Mouse (Mus musculus) MEL (cell line): ENCODE results near the gene Cabp4. TPM values are rescaled to one million over a fixed set of nuclear protein-coding genes. Genes with fewer than 3 reads are reported as not detected.

Experiments used
- DNase-seq: peaks from one replicate; pipeline ENCODE4 v3.0.0; 2011; ENCODE audit warnings: low read depth, low spot score
- H3K27ac ChIP-seq: 2 replicates; pipeline ENCODE4 v1.5.1; 2012; ENCODE audit warnings: low read depth, mild to moderate bottlenecking, control low read depth, low read length, moderate library complexity; ENCODE audit not compliant: control insufficient read depth
- H3K27me3 ChIP-seq, 2 experiments: fragments of 150-350 bp in 1 of 2; sonication (generic) in 1 of 2; 2 replicates each; pipeline ENCODE4 v1.6.1; 2012; ENCODE audit warnings: low read length in 2 of 2, mild to moderate bottlenecking in 2 of 2, improper control_type of control experiment in 1 of 2, moderate library complexity in 1 of 2; ENCODE audit not compliant: insufficient read depth in 2 of 2, control insufficient read depth in 1 of 2
- H3K36me3 ChIP-seq, 2 experiments: 2 replicates each; pipeline ENCODE4 v1.6.1; 2012 to 2014; ENCODE audit warnings: low read length in 2 of 2, improper control_type of control experiment in 1 of 2, inconsistent platforms in 1 of 2, mild to moderate bottlenecking in 1 of 2; ENCODE audit not compliant: insufficient read depth in 2 of 2, control insufficient read depth in 1 of 2
- H3K4me1 ChIP-seq, 2 experiments: fragments of 150-350 bp in 1 of 2; sonication (generic) in 1 of 2; 2 replicates each; pipeline ENCODE4 v1.6.1; 2012; ENCODE audit warnings: low read length in 2 of 2, improper control_type of control experiment in 1 of 2, mild to moderate bottlenecking in 1 of 2; ENCODE audit not compliant: insufficient read depth in 2 of 2, control insufficient read depth in 1 of 2
- H3K4me3 ChIP-seq, 2 experiments: fragments of 150-350 bp in 1 of 2; sonication (generic) in 1 of 2; 2 replicates each; pipeline ENCODE4 v1.5.1; 2012; ENCODE audit warnings: low read depth in 2 of 2, low read length in 2 of 2, mild to moderate bottlenecking in 2 of 2, moderate library complexity in 2 of 2, control low read depth in 1 of 2, improper control_type of control experiment in 1 of 2; ENCODE audit not compliant: control insufficient read depth in 1 of 2, insufficient read depth in 1 of 2
- H3K79me2 ChIP-seq: 2 replicates; pipeline ENCODE4 v1.6.1; 2012; ENCODE audit warnings: mild to moderate bottlenecking, low read length, moderate library complexity; ENCODE audit not compliant: control insufficient read depth, poor library complexity, insufficient read depth
- H3K9ac ChIP-seq: 2 replicates; pipeline ENCODE4 v1.6.1; 2012; ENCODE audit warnings: low read depth, mild to moderate bottlenecking, control low read depth, low read length, moderate library complexity; ENCODE audit not compliant: control insufficient read depth, poor library complexity, severe bottlenecking
- H3K9me3 ChIP-seq: fragments of 150-350 bp; sonication (generic); replicated peaks from 2 replicates; pipeline ENCODE4 v1.6.1; 2012; ENCODE audit warnings: mild to moderate bottlenecking, low read length, improper control_type of control experiment, moderate library complexity; ENCODE audit not compliant: insufficient read depth
- BHLHE40 ChIP-seq: IDR thresholded peaks from 2 replicates; pipeline ENCODE4 v1.6.1; 2012; ENCODE audit warnings: low read depth, mild to moderate bottlenecking, inconsistent platforms, low read length, improper control_type of control experiment, borderline replicate concordance
- CHD1 ChIP-seq: IDR thresholded peaks from 2 replicates; pipeline ENCODE4 v1.6.1; 2012; ENCODE audit warnings: low read depth, mild to moderate bottlenecking, inconsistent platforms, low read length, improper control_type of control experiment
- CHD2 ChIP-seq: IDR thresholded peaks from 2 replicates; pipeline ENCODE4 v1.6.1; 2011; ENCODE audit warnings: low read length, improper control_type of control experiment
- CTCF ChIP-seq, 3 experiments: IDR thresholded peaks in 2 of 3; conservative IDR thresholded peaks in 1 of 3; 2 replicates each; pipeline ENCODE4 v1.5.1; 2011 to 2012; ENCODE audit warnings: low read length in 3 of 3, low read depth in 2 of 3, mild to moderate bottlenecking in 2 of 3, improper control_type of control experiment in 1 of 3, inconsistent platforms in 1 of 3, mixed read lengths in 1 of 3, moderate library complexity in 1 of 3; ENCODE audit not compliant: control insufficient read depth in 1 of 3, insufficient read depth in 1 of 3, poor library complexity in 1 of 3, severe bottlenecking in 1 of 3
- E2F4 ChIP-seq: IDR thresholded peaks from 2 replicates; pipeline ENCODE4 v1.6.1; 2011; ENCODE audit warnings: low read depth, low read length, improper control_type of control experiment, borderline replicate concordance
- ELF1 ChIP-seq: IDR thresholded peaks from 2 replicates; pipeline ENCODE4 v1.6.1; 2014; ENCODE audit warnings: low read depth, mild to moderate bottlenecking, inconsistent platforms, low read length, improper control_type of control experiment, moderate library complexity
- ETS1 ChIP-seq: IDR thresholded peaks from 2 replicates; pipeline ENCODE4 v1.6.1; 2012; ENCODE audit warnings: low read depth, mild to moderate bottlenecking, inconsistent platforms, low read length, improper control_type of control experiment, moderate library complexity
- GABPA ChIP-seq: IDR thresholded peaks from 2 replicates; pipeline ENCODE4 v1.6.1; 2012; ENCODE audit warnings: low read depth, mild to moderate bottlenecking, inconsistent platforms, low read length, improper control_type of control experiment, moderate library complexity
- GATA1 ChIP-seq: IDR thresholded peaks from 2 replicates; pipeline ENCODE4 v1.6.1; 2011; ENCODE audit warnings: low read depth, low read length, improper control_type of control experiment
- HCFC1 ChIP-seq: IDR thresholded peaks from 2 replicates; pipeline ENCODE4 v1.6.1; 2012; ENCODE audit warnings: low read depth, mild to moderate bottlenecking, inconsistent platforms, low read length, improper control_type of control experiment, moderate library complexity
- JUND ChIP-seq: IDR thresholded peaks from 2 replicates; pipeline ENCODE4 v1.6.1; 2011; ENCODE audit warnings: low read depth, mild to moderate bottlenecking, improper control_type of control experiment, low read length
- KAT2A ChIP-seq: conservative IDR thresholded peaks from 2 replicates; pipeline ENCODE4 v1.6.1; 2012; ENCODE audit warnings: low read depth, low read length, improper control_type of control experiment, inconsistent platforms
- MAFK ChIP-seq: IDR thresholded peaks from 2 replicates; pipeline ENCODE4 v1.6.1; 2011; ENCODE audit warnings: low read depth, mild to moderate bottlenecking, low read length, improper control_type of control experiment, borderline replicate concordance
- MAX ChIP-seq: IDR thresholded peaks from 2 replicates; pipeline ENCODE4 v1.6.1; 2011; ENCODE audit warnings: low read length, improper control_type of control experiment
- MAZ ChIP-seq: IDR thresholded peaks from 2 replicates; pipeline ENCODE4 v1.6.1; 2012; ENCODE audit warnings: low read depth, mild to moderate bottlenecking, inconsistent platforms, low read length, improper control_type of control experiment
- MEF2A ChIP-seq: IDR thresholded peaks from 2 replicates; pipeline ENCODE4 v1.6.1; 2014; ENCODE audit warnings: low read depth, mild to moderate bottlenecking, inconsistent platforms, low read length, improper control_type of control experiment; ENCODE audit not compliant: poor library complexity, insufficient replicate concordance, severe bottlenecking; ENCODE audit errors: extremely low read depth
- MYC ChIP-seq: IDR thresholded peaks from 2 replicates; pipeline ENCODE4 v1.6.1; 2011; ENCODE audit warnings: low read depth, mild to moderate bottlenecking, low read length, improper control_type of control experiment, moderate library complexity
- NELFE ChIP-seq: IDR thresholded peaks from 2 replicates; pipeline ENCODE4 v1.6.1; 2011; ENCODE audit warnings: low read depth, low read length, improper control_type of control experiment
- NRF1 ChIP-seq: IDR thresholded peaks from 2 replicates; pipeline ENCODE4 v1.6.1; 2014; ENCODE audit warnings: low read depth, mild to moderate bottlenecking, inconsistent platforms, low read length, improper control_type of control experiment, moderate library complexity; ENCODE audit not compliant: poor library complexity, insufficient read depth, severe bottlenecking
- POLR2A ChIP-seq, 2 experiments: IDR thresholded peaks; 2 replicates each; pipeline ENCODE4 v1.6.1; 2011 to 2012; ENCODE audit warnings: low read length in 2 of 2, mild to moderate bottlenecking in 2 of 2, control low read depth in 1 of 2, improper control_type of control experiment in 1 of 2, low read depth in 1 of 2, moderate library complexity in 1 of 2; ENCODE audit not compliant: control insufficient read depth in 1 of 2, insufficient read depth in 1 of 2, poor library complexity in 1 of 2
- POLR2AphosphoS2 ChIP-seq: IDR thresholded peaks from 2 replicates; pipeline ENCODE4 v1.6.1; 2011; ENCODE audit warnings: low read length, improper control_type of control experiment
- SIN3A ChIP-seq: IDR thresholded peaks from 2 replicates; pipeline ENCODE4 v1.6.1; 2012; ENCODE audit warnings: low read length, improper control_type of control experiment, inconsistent platforms
- SMC3 ChIP-seq: IDR thresholded peaks from 2 replicates; pipeline ENCODE4 v1.6.1; 2011; ENCODE audit warnings: low read depth, low read length, improper control_type of control experiment
- TAL1 ChIP-seq: IDR thresholded peaks from 2 replicates; pipeline ENCODE4 v1.6.1; 2012; ENCODE audit warnings: mild to moderate bottlenecking, inconsistent platforms, low read length, moderate library complexity, mixed read lengths
- TBP ChIP-seq: IDR thresholded peaks from 2 replicates; pipeline ENCODE4 v1.8.0; 2011; ENCODE audit warnings: low read depth, low read length, improper control_type of control experiment
- TCF12 ChIP-seq: IDR thresholded peaks from 2 replicates; pipeline ENCODE4 v1.6.1; 2014; ENCODE audit warnings: low read depth, mild to moderate bottlenecking, inconsistent platforms, low read length, improper control_type of control experiment, moderate library complexity
- UBTF ChIP-seq: IDR thresholded peaks from 2 replicates; pipeline ENCODE4 v1.6.1; 2012; ENCODE audit warnings: low read depth, mild to moderate bottlenecking, inconsistent platforms, low read length, improper control_type of control experiment, moderate library complexity, borderline replicate concordance; ENCODE audit not compliant: insufficient read depth
- USF1 ChIP-seq: IDR thresholded peaks from 2 replicates; pipeline ENCODE4 v1.6.1; 2014; ENCODE audit warnings: low read depth, mild to moderate bottlenecking, inconsistent platforms, low read length, improper control_type of control experiment, moderate library complexity
- USF2 ChIP-seq, 2 experiments: IDR thresholded peaks; 2 replicates each; pipeline ENCODE4 v1.6.1; 2011 to 2012; ENCODE audit warnings: improper control_type of control experiment in 2 of 2, low read length in 2 of 2, borderline replicate concordance in 1 of 2, inconsistent platforms in 1 of 2, low read depth in 1 of 2, mild to moderate bottlenecking in 1 of 2; ENCODE audit not compliant: insufficient read depth in 1 of 2
- ZC3H11A ChIP-seq: IDR thresholded peaks from 2 replicates; pipeline ENCODE4 v1.6.1; 2012; ENCODE audit warnings: low read depth, mild to moderate bottlenecking, inconsistent platforms, low read length, improper control_type of control experiment
- ZKSCAN1 ChIP-seq: IDR thresholded peaks from 2 replicates; pipeline ENCODE4 v1.6.1; 2012; ENCODE audit warnings: low read depth, mild to moderate bottlenecking, inconsistent platforms, low read length, improper control_type of control experiment, moderate library complexity
- ZMIZ1 ChIP-seq: IDR thresholded peaks from 2 replicates; pipeline ENCODE4 v1.6.1; 2012; ENCODE audit warnings: low read depth, mild to moderate bottlenecking, inconsistent platforms, low read length, improper control_type of control experiment, moderate library complexity
- polyA plus RNA-seq, 2 experiments: library from polyadenylated mRNA; stranded (reverse) in 1 of 2; unstranded in 1 of 2; fragments of >175 nt in 1 of 2; fragments of >200 nt in 1 of 2; gene quantifications; 2 replicates each; pipeline versions ENCODE4 v1.2.1 to v1.2.4; 2012; ENCODE audit warnings: low replicate concordance in 2 of 2, low read depth in 1 of 2; ENCODE audit not compliant: insufficient read length in 2 of 2, insufficient read depth in 1 of 2, missing spikeins in 1 of 2
- total RNA-seq: library from RNA; depleted of rRNA; stranded (reverse); fragments of 300-350 nt; gene quantifications from 2 replicates; pipeline ENCODE4 v1.2.3, GENCODE M21; 2012

Gene Cabp4
- total and polyA plus RNA-seq, 3 experiments = 0.08 to 0.24 TPM; not detected in 1

- TF ChIP-seq TCF12 (peak; percentile 51), ZKSCAN1 (no peak), CTCF (IDR thresholded peaks at IDR 0.05 in 2 of 3, conservative IDR thresholded peaks at IDR 0.05 in 1 of 3; ENCODE audit: control insufficient read depth in 1 of 3, insufficient read depth in 1 of 3, low read depth in 2 of 3, low read length in 3 of 3, poor library complexity in 1 of 3, severe bottlenecking in 1 of 3) (peak in 2 of 3 experiments; percentile 74 to 86; a peak in 5 of 6 replicates), TBP (peak; percentile 65; the same call in 1 of the 2 replicates), MAX (peak; percentile 53; the same call in 1 of the 2 replicates), TAL1 (no peak)
These were observed 47.9 kb upstream of the Cabp4 start, which contains the start of gene Ppp1ca (continued) for GRCm38 (mm10) chr19:4191528-4192250.

DNA sequence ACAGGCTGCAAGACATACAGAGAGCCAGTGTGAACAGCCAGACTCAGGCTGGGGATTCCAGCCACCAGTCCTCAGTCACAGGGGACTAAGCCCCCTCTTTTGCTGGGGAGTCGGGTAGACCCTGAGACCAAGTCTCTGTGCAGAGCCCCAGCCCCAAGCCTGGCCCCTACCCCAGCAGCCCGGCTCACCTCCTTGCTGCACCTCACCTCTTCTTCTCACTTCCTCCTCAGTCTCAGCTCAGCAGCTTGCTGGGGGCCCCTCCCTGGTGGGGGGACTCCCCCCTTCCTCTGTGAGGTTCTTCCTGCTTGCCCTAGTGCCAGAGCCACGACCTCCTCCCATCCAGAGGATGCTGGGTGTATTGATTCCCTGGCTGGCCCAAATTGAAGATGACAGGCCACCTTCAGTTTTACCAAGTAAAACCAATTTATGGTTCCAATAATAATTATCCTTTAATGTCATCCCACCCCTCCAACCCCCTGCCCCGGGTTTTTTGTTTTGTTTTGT lies 47.0 kb upstream of the Cabp4 start, which contains the start of gene Tbc1d10c:
TSS of gene Tbc1d10c (minus strand) at position 454 of the 504 bp plus-strand sequence.
- peaks cover 6 to 17% of the 10 kb centered on the region in 2 experiments; a peak in 3 of 4 replicates for H3K36me3 ChIP-seq
- peak; percentile 83 for DNase-seq
- peaks cover 6 to 20% of the 10 kb centered on the region in 2 experiments for H3K4me1 ChIP-seq
- TF ChIP-seq GABPA (no peak), JUND (no peak), MAZ (peak; percentile 98), USF2 (IDR thresholded peaks at IDR 0.05; ENCODE audit: borderline replicate concordance in 1 of 2, insufficient read depth in 1 of 2, low read depth in 1 of 2, low read length in 2 of 2) (no peak), UBTF (no peak), TAL1 (no peak), CHD2 (no peak), KAT2A (no peak), BHLHE40 (no peak), TBP (0 out of 2 replicates have a peak, but pooled peaks have one; percentile 34), ZMIZ1 (no peak), MEF2A (no peak), E2F4 (no peak), MAFK (no peak), SMC3 (no peak), MAX (no peak), SIN3A (0 out of 2 replicates have a peak, but pooled peaks have one; percentile 52), TCF12 (no peak), ZC3H11A (no peak), ELF1 (peak; percentile 76), POLR2AphosphoS2 (no peak), NELFE (peak; percentile 21; the same call in 1 of the 2 replicates), MYC (no peak), USF1 (no peak), NRF1 (no peak), CHD1 (no peak), ETS1 (0 out of 2 replicates have a peak, but pooled peaks have one; percentile 14), HCFC1 (peak; percentile 35), GATA1 (no peak), ZKSCAN1 (no peak), POLR2A (IDR thresholded peaks at IDR 0.05; ENCODE audit: control insufficient read depth in 1 of 2, insufficient read depth in 1 of 2, low read depth in 1 of 2, low read length in 2 of 2, poor library complexity in 1 of 2) (peak; percentile 54 to 57; a peak in 2 of 4 replicates)

More for the DNA sequence above, 47.0 kb upstream of the Cabp4 start, which contains the start of gene Tbc1d10c:
- H3K9ac ChIP-seq = peak within 1 kb of the TSS; percentile 99
- H3K79me2 ChIP-seq = peaks cover 28% of the 10 kb centered on the region
- peak within 1 kb of the TSS; percentile 98 for H3K27ac ChIP-seq
- no peaks in the 10 kb centered on the region for H3K9me3 ChIP-seq
- peak within 1 kb of the TSS; percentile 85 to 88 for H3K4me3 ChIP-seq
- no peaks in the 10 kb centered on the region for H3K27me3 ChIP-seq
